Mouse (Mus musculus): ENCODE measurements at regions not wholly inside any gene's neighbourhood (a gene's known extent, or its start where the extent isn't known, plus 50 kb on each side); places are given as distances from the start of the nearest gene placed in this dataset.

DNA sequence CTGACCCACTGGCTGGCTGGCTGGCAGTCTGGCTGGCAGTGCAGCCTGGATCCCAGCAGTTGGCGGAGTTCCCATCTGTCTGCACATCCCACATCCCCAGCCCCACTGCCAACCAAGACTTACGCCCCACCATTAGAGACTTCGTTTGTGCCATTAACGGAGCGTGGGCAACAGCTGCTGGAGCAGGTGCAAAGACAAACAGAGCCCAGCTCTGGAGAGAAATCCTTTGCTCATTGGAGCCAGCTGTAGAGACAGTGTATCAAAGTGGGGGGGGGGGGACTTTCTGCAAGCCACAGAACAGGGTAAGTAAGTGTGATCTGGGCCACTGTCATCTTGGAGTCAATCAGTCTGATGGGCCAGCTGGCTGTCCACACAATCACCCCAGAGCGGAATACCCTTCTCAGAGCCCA is 52.3 kb downstream of the Rplp1 start:
- Histone ChIP-seq H3K36me3 (no peaks in the 10 kb centered on the region), H3K27ac (no peak overlapping the region), H3K4me2 (replicated peaks) (no peak overlapping the region), H3K4me3 (no peak overlapping the region), H3K9me3 (no peaks in the 10 kb centered on the region), H3K9ac (no peak overlapping the region), H3K4me1 (0 out of 2 replicates have a peak, but pooled peaks cover 10% of the 10 kb centered on the region), H3K27me3 (replicated peaks) (0 out of 2 replicates have a peak, but pooled peaks cover 3% of the 10 kb centered on the region)
- WGBS, result 57% methylated on average over 6 of the region's 6 CpGs
- ATAC-seq (ENCODE audit: low FRiP score, low read depth), result peak; percentile 37; the same call in 1 of the 2 replicates

DNA sequence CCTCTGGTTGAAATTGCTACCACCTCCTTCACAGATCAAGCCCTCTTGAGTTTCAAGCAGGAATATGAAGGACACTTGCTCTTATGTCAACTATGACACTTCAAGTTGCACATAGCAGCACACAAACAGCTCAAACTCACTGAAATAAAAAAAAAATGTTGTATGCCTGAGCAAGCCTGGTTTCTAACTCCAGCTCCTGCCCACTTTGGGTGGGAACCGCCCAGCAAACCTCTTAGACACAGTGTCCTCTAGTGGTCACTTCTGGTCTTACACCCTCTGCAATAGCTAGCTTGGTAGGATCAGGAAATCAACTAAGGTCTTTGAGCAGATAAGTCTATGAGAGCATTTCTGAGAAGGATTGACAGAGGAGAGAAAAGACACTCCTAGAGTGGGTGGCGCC is 54.2 kb downstream of the Rplp1 start:
- no peaks in the 10 kb centered on the region for H3K9me3 ChIP-seq
- 0 out of 2 replicates have a peak, but pooled peaks cover 3% of the 10 kb centered on the region for H3K27me3 ChIP-seq (replicated peaks)
- no peak for ATAC-seq (ENCODE audit: low FRiP score, low read depth)
- H3K4me1 ChIP-seq, result 0 out of 2 replicates have a peak, but pooled peaks cover 10% of the 10 kb centered on the region
- H3K36me3 ChIP-seq, result no peaks in the 10 kb centered on the region
- H3K4me3 ChIP-seq, result no peak overlapping the region
- H3K4me2 ChIP-seq (replicated peaks), result no peak overlapping the region
- 25% methylated on average over 2 of the region's 2 CpGs for WGBS
- no peak overlapping the region for H3K27ac ChIP-seq
- no peak overlapping the region for H3K9ac ChIP-seq

DNA sequence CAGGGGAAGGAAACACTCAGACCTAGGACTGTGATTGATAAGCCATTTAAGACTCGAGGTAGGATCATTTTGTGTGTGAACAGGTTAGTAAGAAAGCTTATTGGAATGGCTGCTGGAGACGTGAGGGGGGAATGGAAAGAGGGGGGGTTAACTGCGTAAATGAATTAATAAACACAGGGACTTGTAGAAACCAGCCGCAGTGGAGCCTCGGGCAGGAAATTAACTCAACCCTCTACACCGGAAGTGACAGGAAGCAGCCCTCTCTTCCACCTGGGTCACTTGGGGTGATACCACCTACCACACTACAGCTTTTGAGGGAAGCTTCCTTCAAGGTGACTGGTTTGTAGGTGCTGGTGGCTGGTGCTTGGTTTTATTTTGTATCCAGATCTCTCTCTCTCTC is 54.9 kb downstream of the Rplp1 start:
- Histone ChIP-seq H3K27ac (no peak overlapping the region), H3K4me2 (replicated peaks) (no peak overlapping the region), H3K9me3 (no peaks in the 10 kb centered on the region), H3K27me3 (replicated peaks) (0 out of 2 replicates have a peak, but pooled peaks cover 3% of the 10 kb centered on the region), H3K4me3 (no peak overlapping the region), H3K36me3 (no peaks in the 10 kb centered on the region), H3K4me1 (0 out of 2 replicates have a peak, but pooled peaks cover 10% of the 10 kb centered on the region), H3K9ac (no peak overlapping the region)
- no peak for ATAC-seq (ENCODE audit: low FRiP score, low read depth)
- WGBS, result 60% methylated on average over 6 of the region's 6 CpGs

DNA sequence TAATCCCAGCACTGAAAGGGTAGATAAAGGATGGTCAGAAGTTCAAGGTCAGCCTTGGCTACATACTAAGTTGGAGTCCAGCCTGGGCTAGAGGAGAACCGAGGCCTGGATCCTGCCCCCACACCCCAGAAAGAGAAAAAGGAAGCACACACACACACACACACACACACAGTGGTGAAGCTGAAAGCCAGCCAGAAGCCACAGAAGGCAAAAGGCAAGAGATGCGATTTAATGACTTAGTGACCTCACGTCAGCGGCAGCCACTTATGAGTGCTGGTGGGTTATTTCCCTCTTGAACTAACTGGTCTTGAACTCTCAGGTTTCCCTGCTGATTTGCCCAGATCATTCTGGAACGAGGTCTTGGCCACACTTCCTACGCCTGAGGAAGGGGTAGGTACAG is 56.5 kb downstream of the Rplp1 start:
- no peaks in the 10 kb centered on the region for H3K9me3 ChIP-seq
- no peak overlapping the region for H3K27ac ChIP-seq
- no peak overlapping the region for H3K4me3 ChIP-seq
- no peak for ATAC-seq (ENCODE audit: low FRiP score, low read depth)
- 87% methylated on average over 6 of the region's 6 CpGs for WGBS
- 0 out of 2 replicates have a peak, but pooled peaks cover 10% of the 10 kb centered on the region for H3K4me1 ChIP-seq
- no peaks in the 10 kb centered on the region for H3K36me3 ChIP-seq
- no peak overlapping the region for H3K4me2 ChIP-seq (replicated peaks)
- no peak overlapping the region for H3K9ac ChIP-seq
- 0 out of 2 replicates have a peak, but pooled peaks cover 3% of the 10 kb centered on the region for H3K27me3 ChIP-seq (replicated peaks)

GRCm38 (mm10) chr9:61856686-61857085 is 57.7 kb downstream of the Rplp1 start:
- no peak overlapping the region for H3K27ac ChIP-seq
- H3K4me3 ChIP-seq, result no peak overlapping the region
- H3K4me1 ChIP-seq, result 0 out of 2 replicates have a peak, but pooled peaks cover 10% of the 10 kb centered on the region
- ATAC-seq (ENCODE audit: low FRiP score, low read depth), result no peak
- 0 out of 2 replicates have a peak, but pooled peaks cover 3% of the 10 kb centered on the region for H3K27me3 ChIP-seq (replicated peaks)
- 84% methylated on average over 1 of the region's 1 CpGs for WGBS
- no peak overlapping the region for H3K9ac ChIP-seq
- no peak overlapping the region for H3K4me2 ChIP-seq (replicated peaks)
- H3K9me3 ChIP-seq, result no peaks in the 10 kb centered on the region
- no peaks in the 10 kb centered on the region for H3K36me3 ChIP-seq

GRCm38 (mm10) chr9:61855686-61856085 is 58.7 kb downstream of the Rplp1 start:
- WGBS, result 72% methylated on average over 11 of the region's 11 CpGs
- H3K4me2 ChIP-seq (replicated peaks), result no peak overlapping the region
- H3K27me3 ChIP-seq (replicated peaks), result 0 out of 2 replicates have a peak, but pooled peaks cover 3% of the 10 kb centered on the region
- no peaks in the 10 kb centered on the region for H3K9me3 ChIP-seq
- no peak for ATAC-seq (ENCODE audit: low FRiP score, low read depth)
- no peak overlapping the region for H3K27ac ChIP-seq
- H3K9ac ChIP-seq, result no peak overlapping the region
- 0 out of 2 replicates have a peak, but pooled peaks cover 10% of the 10 kb centered on the region for H3K4me1 ChIP-seq
- H3K4me3 ChIP-seq, result no peak overlapping the region
- no peaks in the 10 kb centered on the region for H3K36me3 ChIP-seq

DNA sequence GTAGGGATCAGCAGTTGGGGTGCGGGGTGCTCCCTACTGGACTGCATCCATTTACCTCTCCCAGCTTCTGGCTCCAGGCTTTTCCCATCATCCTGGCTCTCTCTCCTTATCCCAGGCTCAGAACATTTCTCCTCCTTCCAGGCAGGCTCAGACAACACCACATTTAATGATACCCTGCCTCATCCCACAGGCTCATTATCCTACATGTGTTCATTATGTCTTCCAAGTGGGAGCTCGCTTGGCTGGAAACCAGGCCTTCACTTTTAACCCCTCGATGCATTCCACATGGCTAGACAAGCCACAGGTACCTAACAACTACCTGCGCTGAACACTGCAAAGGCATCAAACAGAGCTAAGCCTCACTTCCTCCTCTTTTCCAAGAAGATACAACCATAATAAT is 60.5 kb downstream of the Rplp1 start:
- Histone ChIP-seq H3K36me3 (no peaks in the 10 kb centered on the region), H3K4me1 (no peaks in the 10 kb centered on the region), H3K27ac (no peak overlapping the region), H3K27me3 (replicated peaks) (0 out of 2 replicates have a peak, but pooled peaks cover 3% of the 10 kb centered on the region), H3K9me3 (no peaks in the 10 kb centered on the region), H3K9ac (no peak overlapping the region), H3K4me3 (no peak overlapping the region), H3K4me2 (replicated peaks) (no peak overlapping the region)
- no peak for ATAC-seq (ENCODE audit: low FRiP score, low read depth)
- WGBS, result 89% methylated on average over 4 of the region's 4 CpGs

DNA sequence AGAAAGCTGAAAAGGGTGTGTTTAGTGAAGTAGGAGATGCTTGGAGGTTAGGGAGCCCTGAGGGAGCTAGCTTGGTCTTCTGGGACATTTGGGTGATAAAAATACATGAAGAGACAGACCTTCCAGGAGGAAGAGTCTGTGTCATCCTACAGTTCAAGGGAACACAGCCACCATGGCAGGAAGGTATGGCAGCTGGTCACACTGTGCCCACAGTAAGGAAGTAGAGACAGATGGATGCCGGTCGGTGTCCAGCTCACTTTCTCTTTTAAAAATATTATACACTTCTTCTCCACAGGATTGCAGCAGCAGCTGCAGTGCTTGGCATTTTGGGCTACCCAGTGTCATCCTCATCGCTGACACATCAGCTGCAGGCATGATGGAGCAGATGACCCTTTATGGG is 63.0 kb downstream of the Rplp1 start:
- Histone ChIP-seq H3K27ac (no peak overlapping the region), H3K4me1 (no peaks in the 10 kb centered on the region), H3K36me3 (no peaks in the 10 kb centered on the region), H3K27me3 (replicated peaks) (no peaks in the 10 kb centered on the region), H3K9ac (no peak overlapping the region), H3K4me3 (no peak overlapping the region), H3K4me2 (replicated peaks) (no peak overlapping the region), H3K9me3 (no peaks in the 10 kb centered on the region)
- no peak for ATAC-seq (ENCODE audit: low FRiP score, low read depth)
- WGBS, result 95% methylated on average over 3 of the region's 3 CpGs

GRCm38 (mm10) chr9:61848401-61848800 is 65.9 kb downstream of the Rplp1 start:
- no peak overlapping the region for H3K4me2 ChIP-seq (replicated peaks)
- ATAC-seq (ENCODE audit: low FRiP score, low read depth), result no peak
- no peaks in the 10 kb centered on the region for H3K9me3 ChIP-seq
- no peak overlapping the region for H3K4me3 ChIP-seq
- no peak overlapping the region for H3K9ac ChIP-seq
- no peaks in the 10 kb centered on the region for H3K36me3 ChIP-seq
- 84% methylated on average over 2 of the region's 2 CpGs for WGBS
- no peaks in the 10 kb centered on the region for H3K27me3 ChIP-seq (replicated peaks)
- no peak overlapping the region for H3K27ac ChIP-seq
- H3K4me1 ChIP-seq, result no peaks in the 10 kb centered on the region

DNA sequence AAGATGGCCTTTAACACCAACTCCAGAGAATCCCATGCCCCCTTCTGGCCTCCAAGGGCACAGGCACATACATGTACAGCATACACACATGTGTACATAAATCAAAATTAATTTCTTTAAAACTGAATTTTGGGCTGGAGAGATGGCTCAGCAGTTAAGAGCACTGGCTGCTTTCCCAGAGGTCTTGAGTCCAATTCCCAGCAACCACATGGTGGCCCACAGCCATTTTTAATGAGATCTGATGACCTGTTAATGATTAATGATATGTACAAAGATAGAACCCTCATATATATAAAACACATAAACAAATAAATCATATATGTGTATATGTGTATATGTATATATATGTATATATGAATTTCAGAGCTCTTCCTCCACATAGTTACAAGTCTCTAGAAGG is 66.8 kb downstream of the Rplp1 start:
- H3K4me3 ChIP-seq, result no peak overlapping the region
- no peak overlapping the region for H3K9ac ChIP-seq
- no peaks in the 10 kb centered on the region for H3K27me3 ChIP-seq (replicated peaks)
- H3K9me3 ChIP-seq, result no peaks in the 10 kb centered on the region
- no peak for ATAC-seq (ENCODE audit: low FRiP score, low read depth)
- H3K4me2 ChIP-seq (replicated peaks), result no peak overlapping the region
- H3K4me1 ChIP-seq, result no peaks in the 10 kb centered on the region
- no peaks in the 10 kb centered on the region for H3K36me3 ChIP-seq
- H3K27ac ChIP-seq, result no peak overlapping the region

- Histone ChIP-seq H3K9ac (no peak overlapping the region), H3K27me3 (replicated peaks) (no peaks in the 10 kb centered on the region)
These were observed 69.7 kb downstream of the Rplp1 start for GRCm38 (mm10) chr9:61844645-61845044.

DNA sequence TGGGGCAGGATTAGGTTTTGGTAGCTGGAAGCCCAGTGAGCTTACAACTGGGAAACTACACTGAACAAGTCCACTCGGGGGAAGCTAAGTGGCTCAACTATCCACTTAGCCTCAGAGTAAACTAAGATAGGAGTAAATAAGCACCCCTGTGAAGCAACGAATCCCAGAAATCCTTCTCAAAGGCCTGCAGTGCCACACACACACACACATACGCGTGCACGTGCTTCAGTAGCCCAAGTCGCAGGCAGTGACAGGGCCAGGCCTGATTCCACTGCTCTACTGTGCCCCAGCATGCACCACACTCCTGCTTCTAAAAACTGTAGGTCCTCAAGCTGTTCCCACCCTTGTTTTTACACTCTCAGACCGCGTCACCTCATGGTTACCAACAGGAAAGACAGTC is 70.2 kb downstream of the Rplp1 start:
- H3K9me3 ChIP-seq, result no peaks in the 10 kb centered on the region
- H3K4me1 ChIP-seq, result no peaks in the 10 kb centered on the region
- no peaks in the 10 kb centered on the region for H3K27me3 ChIP-seq (replicated peaks)
- H3K4me2 ChIP-seq (replicated peaks), result no peak overlapping the region
- no peak overlapping the region for H3K27ac ChIP-seq
- no peaks in the 10 kb centered on the region for H3K36me3 ChIP-seq
- no peak for ATAC-seq (ENCODE audit: low FRiP score, low read depth)
- H3K4me3 ChIP-seq, result no peak overlapping the region
- H3K9ac ChIP-seq, result no peak overlapping the region
- 82% methylated on average over 8 of the region's 8 CpGs for WGBS

More at GRCm38 (mm10) chr9:61844645-61845044, 69.7 kb downstream of the Rplp1 start:
- H3K36me3 ChIP-seq, result no peaks in the 10 kb centered on the region
- no peaks in the 10 kb centered on the region for H3K4me1 ChIP-seq
- H3K9me3 ChIP-seq, result no peaks in the 10 kb centered on the region
- H3K4me2 ChIP-seq (replicated peaks), result no peak overlapping the region
- WGBS, result 88% methylated on average over 5 of the region's 5 CpGs
- no peak overlapping the region for H3K27ac ChIP-seq
- H3K4me3 ChIP-seq, result no peak overlapping the region
- no peak for ATAC-seq (ENCODE audit: low FRiP score, low read depth)

DNA sequence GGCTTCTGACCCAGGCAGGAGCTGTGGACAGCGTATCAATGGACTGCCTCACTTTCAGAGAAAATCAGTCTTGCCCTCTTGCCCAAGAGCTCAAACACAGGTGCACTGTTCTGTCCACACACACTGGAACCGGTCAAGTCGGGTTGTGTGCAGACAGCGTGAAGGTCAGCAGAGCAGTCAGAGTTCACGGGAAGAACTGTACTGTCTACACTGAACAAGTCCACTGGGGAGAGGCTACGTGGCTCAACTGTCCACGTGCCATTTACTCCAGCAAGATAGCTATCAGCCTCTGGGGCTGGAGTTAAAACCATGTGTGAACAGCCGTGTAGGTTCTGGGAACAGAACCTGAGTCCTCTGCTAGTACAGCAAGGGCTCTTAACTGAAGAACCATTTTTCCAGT is 70.8 kb downstream of the Rplp1 start:
- ATAC-seq (ENCODE audit: low FRiP score, low read depth), result no peak
- no peak overlapping the region for H3K9ac ChIP-seq
- H3K4me3 ChIP-seq, result no peak overlapping the region
- WGBS, result 81% methylated on average over 8 of the region's 8 CpGs
- H3K36me3 ChIP-seq, result no peaks in the 10 kb centered on the region
- no peak overlapping the region for H3K27ac ChIP-seq
- no peaks in the 10 kb centered on the region for H3K27me3 ChIP-seq (replicated peaks)
- H3K9me3 ChIP-seq, result no peaks in the 10 kb centered on the region
- H3K4me1 ChIP-seq, result no peaks in the 10 kb centered on the region
- no peak overlapping the region for H3K4me2 ChIP-seq (replicated peaks)
